Mouse (Mus musculus): ENCODE data around the gene Olfr1201. TPM values are rescaled to one million over a fixed set of nuclear protein-coding genes. Genes with fewer than 3 reads are reported as not detected.

Gene Olfr1201
- not detected for total RNA-seq (2021)
- long read RNA-seq, experiment 1, result 0 reads
- long read RNA-seq, experiment 2, result 0 reads

- no peak for DNase-seq (ENCODE audit: low spot score in 2 of 2)
These were observed at the start of gene Olfr1201 for GRCm38 (mm10) chr2:88792736-88793135. Gene Olfr1201, plus strand, starts transcription at chr2:88793036.

- DNase-seq (ENCODE audit: low spot score in 2 of 2), result no peak
These were observed 49.5 kb upstream of the Olfr1201 start for GRCm38 (mm10) chr2:88743379-88743778.

- DNase-seq (ENCODE audit: low spot score in 2 of 2), result no peak
These were observed 41.6 kb upstream of the Olfr1201 start, which contains the start of gene Olfr1198 for GRCm38 (mm10) chr2:88751270-88751669. Gene Olfr1198, minus strand, starts transcription at chr2:88751370.

- DNase-seq (ENCODE audit: low spot score in 2 of 2), result no peak
These were observed 32.5 kb upstream of the Olfr1201 start, which contains the start of gene Olfr1199 for GRCm38 (mm10) chr2:88760369-88760768. Gene Olfr1199, minus strand, starts transcription at chr2:88760469.

GRCm38 (mm10) chr2:88770388-88770787, 22.4 kb upstream of the Olfr1201 start, which contains the start of gene Olfr1200:
Gene Olfr1200, minus strand, starts transcription at chr2:88770488.
- DNase-seq (ENCODE audit: low spot score in 2 of 2), result no peak

- no peak for DNase-seq (ENCODE audit: low spot score in 2 of 2)
These were observed 21.4 kb downstream of the Olfr1201 start, which contains the start of gene Olfr1202 for GRCm38 (mm10) chr2:88814196-88814595. Gene Olfr1202, plus strand, starts transcription at chr2:88814496.

- no peak for DNase-seq (ENCODE audit: low spot score in 2 of 2)
These were observed 36.6 kb downstream of the Olfr1201 start, which contains the start of gene Olfr1205 for GRCm38 (mm10) chr2:88829437-88829836. Gene Olfr1205, plus strand, starts transcription at chr2:88829737.

GRCm38 (mm10) chr2:88838477-88838876, 45.6 kb downstream of the Olfr1201 start:
- DNase-seq (ENCODE audit: low spot score in 2 of 2), result no peak

Other genes starting within 250 kb of the Olfr1201 start
- not detected for gene Olfr1188, start 236.1 kb upstream of the Olfr1201 start, total RNA-seq (2021)
- gene Olfr1189, start 206.6 kb upstream of the Olfr1201 start, total RNA-seq (2021), result not detected
- not detected for gene Olfr1191-ps1, start 152.5 kb upstream of the Olfr1201 start, total RNA-seq (2021)
- not detected for gene Olfr1192-ps1, start 144.5 kb upstream of the Olfr1201 start, total RNA-seq (2021)
- gene Olfr1193, start 117.4 kb upstream of the Olfr1201 start, total RNA-seq (2021), result not detected
- not detected for gene Olfr1195, start 103.8 kb upstream of the Olfr1201 start, total RNA-seq (2021)
- not detected for gene Olfr1196, start 88.4 kb upstream of the Olfr1201 start, total RNA-seq (2021)
- not detected for gene Olfr1197, start 60.7 kb upstream of the Olfr1201 start, total RNA-seq (2021)
- not detected for gene Olfr1198, start 41.7 kb upstream of the Olfr1201 start, total RNA-seq (2021)
- gene Olfr1199, start 32.6 kb upstream of the Olfr1201 start, total RNA-seq (2021), result not detected
- gene Olfr1200, start 22.5 kb upstream of the Olfr1201 start, total RNA-seq (2021), result not detected
- gene Olfr1202, start 21.5 kb downstream of the Olfr1201 start, total RNA-seq (2021), result not detected
- not detected for gene Olfr1205, start 36.7 kb downstream of the Olfr1201 start, total RNA-seq (2021)
- gene Olfr1204, start 56.3 kb downstream of the Olfr1201 start, total RNA-seq (2021), result not detected
- not detected for gene Olfr1206, start 70.2 kb downstream of the Olfr1201 start, total RNA-seq (2021)
- gene Olfr1208, start 109.3 kb downstream of the Olfr1201 start, total RNA-seq (2021), result not detected
- not detected for gene Olfr1209, start 122.1 kb downstream of the Olfr1201 start, total RNA-seq (2021)
- not detected for gene Olfr1211, start 145.1 kb downstream of the Olfr1201 start, total RNA-seq (2021)
- gene Olfr1212, start 160.9 kb downstream of the Olfr1201 start, total RNA-seq (2021), result not detected
- gene Gm13762, start 187.2 kb downstream of the Olfr1201 start, total RNA-seq (2021), result not detected
- gene Olfr1214, start 199.6 kb downstream of the Olfr1201 start, total RNA-seq (2021), result not detected
- gene Olfr1215, start 213.9 kb downstream of the Olfr1201 start, total RNA-seq (2021), result not detected
- gene Olfr1216, start 225.3 kb downstream of the Olfr1201 start, total RNA-seq (2021), result not detected
- not detected for gene Olfr1217, start 239.0 kb downstream of the Olfr1201 start, total RNA-seq (2021)